18 mouse cellular contexts compared by ENCODE assay signal in the genomic region with DNA sequence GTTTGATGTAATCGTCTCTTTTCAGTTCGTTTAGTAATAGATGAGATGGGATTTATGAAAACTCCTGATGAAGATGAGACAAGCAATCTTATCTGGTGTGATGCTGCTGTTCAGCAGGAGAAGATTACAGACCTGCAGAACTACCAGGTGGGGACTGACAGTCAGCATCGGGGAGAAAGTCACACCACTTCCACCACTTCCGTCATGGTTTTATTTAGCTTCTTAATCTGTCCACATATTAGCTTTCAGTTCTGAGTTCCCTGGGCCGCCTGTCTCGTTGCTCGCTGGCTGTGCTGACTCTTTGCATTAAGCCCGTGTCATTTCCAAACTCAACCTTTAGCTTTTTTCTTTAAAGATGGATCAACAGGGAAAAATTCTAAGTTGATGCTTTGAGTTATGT. TPM values are rescaled to one million over a fixed set of nuclear protein-coding genes. Genes with fewer than 3 reads are reported as not detected.
"Had no signal": no experiment of that assay in that cellular context is flagged by ENCODE, and none has a peak within 500 bp of the region (broad histone marks: within the 10 kb centered on the region; RNA-seq: fewer than 3 reads in every experiment).

No protein-coding gene starts in this region.

- H3K9me3 ChIP-seq: neural tube, embryonic 12.5 days; neural tube, embryonic 13.5 days; neural tube, embryonic 15.5 days; stomach, embryonic 15.5 days had no signal

- H3K27me3 ChIP-seq: neural tube, embryonic 12.5 days; neural tube, embryonic 13.5 days; neural tube, embryonic 15.5 days; stomach, embryonic 15.5 days had no signal

- H3K27ac ChIP-seq: neural tube, embryonic 12.5 days; neural tube, embryonic 13.5 days; neural tube, embryonic 15.5 days; stomach, embryonic 15.5 days; stomach, postnatal 0 days had no signal

- H3K4me1 ChIP-seq: neural tube, embryonic 12.5 days; neural tube, embryonic 13.5 days; neural tube, embryonic 15.5 days; stomach, embryonic 15.5 days had no signal

- DNase-seq: retina, postnatal 1 day; right cerebral cortex, adult 18-20 months; right cerebral cortex, postnatal 14 days; right cerebral cortex, postnatal 25 days; right cerebral cortex, postnatal 4 days; spleen, adult 18-20 months; thymus, adult 18-20 months; thymus, adult 2 months; thymus, postnatal 14 days; thymus, postnatal 25 days; thymus, postnatal 36 days; thymus, postnatal 4 days had no signal

- H3K9ac ChIP-seq: neural tube, embryonic 12.5 days; neural tube, embryonic 13.5 days; neural tube, embryonic 15.5 days; stomach, embryonic 15.5 days had no signal

- H3K4me3 ChIP-seq: neural tube, embryonic 12.5 days; neural tube, embryonic 13.5 days; neural tube, embryonic 15.5 days; stomach, embryonic 15.5 days had no signal

- H3K36me3 ChIP-seq: stomach, embryonic 15.5 days had no signal

- H3K4me2 ChIP-seq: neural tube, embryonic 12.5 days; neural tube, embryonic 13.5 days; neural tube, embryonic 15.5 days; stomach, embryonic 15.5 days had no signal

RNA-seq across cellular contexts. Expression of a gene that starts 44.4 kb away (rescaled TPM):
- total RNA-seq: neutrophil, adult 5-6 weeks had no signal
